Mouse (Mus musculus) MEL (cell line): Measurements from ENCODE around the gene Pphln1.

Source experiments
- BHLHE40 ChIP-seq: IDR thresholded peaks from 2 replicates; pipeline ENCODE4 v1.6.1; 2012; ENCODE audit warnings: low read depth, mild to moderate bottlenecking, inconsistent platforms, low read length, improper control_type of control experiment, borderline replicate concordance
- NRF1 ChIP-seq: IDR thresholded peaks from 2 replicates; pipeline ENCODE4 v1.6.1; 2014; ENCODE audit warnings: low read depth, mild to moderate bottlenecking, inconsistent platforms, low read length, improper control_type of control experiment, moderate library complexity; ENCODE audit not compliant: poor library complexity, insufficient read depth, severe bottlenecking

DNA sequence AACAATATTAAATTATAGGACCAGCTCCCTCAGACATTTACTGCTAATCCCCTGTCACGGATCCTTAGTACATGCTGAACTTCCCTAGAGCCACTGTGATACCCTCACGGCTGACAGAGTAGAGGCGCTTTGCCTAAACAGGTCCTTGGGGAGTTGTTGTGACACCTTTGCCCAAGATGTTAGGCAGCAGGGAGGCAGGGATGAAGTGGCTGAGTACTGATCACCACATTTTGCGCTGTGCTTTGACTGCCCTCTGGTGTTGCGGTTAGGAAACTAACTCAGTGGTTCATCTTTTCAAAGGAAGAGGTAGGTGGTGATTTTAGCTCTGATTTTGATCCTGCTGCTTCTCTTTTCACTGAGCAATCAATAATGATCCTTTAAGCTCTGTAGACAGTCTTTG is 40.5 kb downstream of the Pphln1 start:
- TF ChIP-seq NRF1: no peak
- no peak for TF ChIP-seq BHLHE40
